Mouse (Mus musculus) gastrocnemius, postnatal 4 days (tissue): Measurements from ENCODE around the gene Ergic1. TPM values are rescaled to one million over a fixed set of nuclear protein-coding genes. Genes with fewer than 3 reads are reported as not detected.

Experiments
- DNase-seq, 2 experiments: peaks; one replicate each; pipeline ENCODE4 v3.0.0; 2021 to 2022; ENCODE audit warnings: low spot score in 2 of 2, mixed read lengths in 2 of 2
- total RNA-seq, 2 experiments: library from RNA; stranded (reverse); gene quantifications; 2 replicates each; pipeline ENCODE4 v1.2.3; 2021

Ergic1 gene
- total RNA-seq, 2 experiments from 2014 or later = 150 to 167 TPM

DNA sequence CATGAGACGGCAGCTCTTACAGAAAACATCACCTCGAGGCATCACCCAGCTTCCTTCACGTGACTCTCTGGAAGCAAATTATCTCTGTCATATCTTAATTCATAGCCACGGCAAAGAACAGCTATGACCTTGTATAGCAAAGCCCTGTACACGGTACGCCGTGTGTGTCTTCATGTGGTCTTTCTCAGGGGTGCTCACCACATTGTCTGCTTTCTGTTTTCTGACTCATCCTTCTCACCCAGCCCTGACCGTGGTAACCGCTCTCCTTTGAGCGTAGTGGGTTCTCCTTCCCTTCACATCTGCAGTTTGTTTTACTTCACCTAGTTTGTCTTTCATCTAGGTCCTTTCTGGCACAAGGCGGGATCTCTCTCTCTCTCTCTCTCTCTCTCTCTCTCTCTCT lies 11.0 kb downstream of the Ergic1 start:
- DNase-seq = no peak

DNA sequence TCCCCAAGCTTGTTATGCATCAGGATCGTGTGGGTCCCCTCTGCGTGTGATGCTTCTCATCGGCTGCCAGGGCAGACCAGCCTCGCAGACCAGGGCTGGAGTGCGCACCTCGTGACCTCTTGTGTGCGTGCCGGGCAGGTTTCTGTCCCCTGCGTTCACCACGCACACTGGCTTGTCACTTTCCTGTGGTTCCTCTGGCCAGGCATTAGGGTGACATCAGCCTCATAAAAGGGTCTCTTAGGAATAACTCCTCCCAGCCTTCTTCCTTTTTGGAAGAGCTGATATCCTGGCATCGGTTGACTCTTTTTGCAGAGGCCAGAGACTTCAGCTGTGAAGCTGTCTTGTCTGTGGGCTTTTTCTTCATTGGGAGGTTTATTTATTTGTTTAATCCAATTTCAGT lies 12.8 kb downstream of the Ergic1 start:
- DNase-seq = no peak

DNA sequence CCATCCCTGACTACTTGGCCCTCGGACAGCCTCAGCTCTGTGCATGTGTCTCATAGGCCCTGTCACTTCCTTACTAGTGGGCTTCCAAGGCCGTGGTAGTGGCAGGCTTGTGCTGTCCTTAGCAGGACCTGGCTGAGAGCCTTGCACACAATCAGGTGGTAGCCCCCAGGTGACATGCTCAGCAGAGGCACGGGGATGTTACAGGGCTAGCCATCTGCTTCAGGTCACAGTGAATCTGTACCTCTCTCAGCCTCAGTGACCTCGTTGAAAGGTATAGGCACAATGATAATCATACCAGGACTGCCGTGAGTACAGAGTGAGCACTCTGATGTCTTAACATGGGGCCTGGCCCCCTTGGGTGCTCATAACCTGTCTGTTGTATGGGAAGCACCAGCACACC lies 13.4 kb downstream of the Ergic1 start:
- no peak for DNase-seq

DNA sequence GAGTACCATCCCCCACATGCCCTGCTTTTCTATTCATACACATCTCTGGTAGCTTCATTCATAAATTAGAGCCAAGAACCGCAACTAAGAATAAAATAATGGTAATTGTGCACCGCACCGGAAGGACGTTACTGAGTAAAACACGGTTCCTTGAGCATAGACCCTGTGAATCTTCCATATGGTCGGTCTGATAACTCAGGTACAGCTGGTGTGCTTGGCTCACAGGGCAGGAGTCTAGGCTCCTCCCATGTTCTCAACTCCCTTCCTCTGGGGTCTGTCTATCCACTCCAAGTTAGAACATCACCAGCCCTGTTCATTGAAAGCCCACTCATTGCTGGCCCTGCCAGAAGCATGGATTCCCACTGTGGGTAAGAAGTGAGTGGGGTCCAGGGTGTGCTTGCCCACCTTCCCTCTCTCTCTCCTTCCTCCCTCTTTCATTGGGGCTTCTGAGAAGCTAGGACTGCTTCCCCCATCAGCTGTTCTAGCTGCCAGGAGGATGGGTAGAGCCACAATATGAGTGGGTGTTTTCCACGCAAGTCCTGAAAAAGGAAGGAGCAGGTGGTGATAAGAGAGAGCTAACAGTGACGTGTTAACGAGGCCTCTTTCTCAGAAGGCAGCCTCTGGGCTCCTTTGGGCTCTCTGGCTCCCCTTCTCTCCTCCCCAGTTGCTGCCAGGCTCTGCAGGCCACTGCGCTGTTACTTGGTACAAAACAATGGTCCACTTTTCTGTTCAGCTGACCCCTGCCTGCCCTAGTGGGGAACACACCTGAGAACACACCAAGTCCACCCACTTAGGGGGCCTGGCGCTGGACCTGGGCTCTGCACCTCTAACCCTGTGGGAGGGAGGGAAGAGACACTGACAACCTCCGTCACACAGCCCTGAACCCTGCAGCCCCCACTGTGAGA lies 14.7 kb downstream of the Ergic1 start:
- no peak for DNase-seq

DNA sequence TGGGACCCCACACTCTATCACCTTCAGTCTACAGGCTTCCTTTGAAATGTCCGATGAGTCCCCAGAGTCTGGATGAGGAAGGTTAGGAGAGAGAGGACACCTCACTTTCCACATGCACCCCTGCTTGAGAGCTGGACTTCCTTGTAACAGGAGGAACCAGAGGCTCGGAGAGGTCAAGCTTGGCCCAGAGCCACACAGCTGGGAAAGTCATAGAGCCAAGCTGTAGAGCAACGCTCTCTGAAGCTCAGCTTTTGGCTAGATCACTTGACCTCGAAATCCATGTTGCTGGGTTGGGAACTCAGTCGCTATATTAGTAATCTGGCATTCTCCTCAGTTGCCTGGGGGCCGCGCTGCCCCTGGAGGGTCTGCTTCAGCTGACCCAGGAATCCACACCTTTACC lies 15.5 kb downstream of the Ergic1 start:
- peak; percentile 57 to 84 for DNase-seq

DNA sequence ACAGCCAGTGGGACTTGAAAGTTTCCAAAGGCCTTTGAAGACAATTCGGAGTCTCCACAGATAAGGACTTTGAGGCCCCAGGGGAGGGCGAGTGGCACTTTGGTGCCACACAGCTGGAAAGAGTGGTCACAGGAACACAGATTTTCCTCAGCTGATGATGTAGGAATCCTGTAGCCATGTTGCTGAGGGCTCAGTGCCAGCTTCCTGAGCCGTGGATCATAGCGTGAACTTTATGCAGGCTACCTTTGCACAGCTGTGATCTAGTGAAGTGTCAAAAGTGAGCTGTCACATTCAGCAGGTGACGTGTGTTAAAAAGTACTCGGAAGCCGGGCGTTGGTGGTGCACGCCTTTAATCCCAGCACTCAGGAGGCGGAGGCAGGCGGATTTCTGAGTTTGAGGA lies 16.0 kb downstream of the Ergic1 start:
- no peak for DNase-seq

DNA sequence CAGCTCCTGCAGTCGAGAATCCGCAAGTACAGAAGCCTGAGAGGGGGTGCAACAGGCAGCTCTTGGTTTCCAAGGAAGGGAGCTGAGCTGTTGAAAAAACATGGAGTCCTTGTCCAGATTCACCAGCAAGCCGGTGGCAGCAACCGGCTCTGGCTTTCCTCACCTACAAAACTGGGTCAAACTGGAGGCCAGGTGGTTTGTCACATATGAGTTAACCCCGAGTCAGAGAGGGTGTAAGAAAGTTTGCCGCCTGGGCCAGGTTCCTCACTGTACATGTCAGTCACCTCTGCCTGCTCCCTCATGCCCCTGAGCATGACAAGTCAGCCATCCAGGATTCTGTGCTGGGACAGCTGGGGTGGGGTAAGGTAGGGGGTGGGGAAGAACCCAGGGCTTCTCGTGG lies 16.9 kb downstream of the Ergic1 start:
- DNase-seq = no peak

DNA sequence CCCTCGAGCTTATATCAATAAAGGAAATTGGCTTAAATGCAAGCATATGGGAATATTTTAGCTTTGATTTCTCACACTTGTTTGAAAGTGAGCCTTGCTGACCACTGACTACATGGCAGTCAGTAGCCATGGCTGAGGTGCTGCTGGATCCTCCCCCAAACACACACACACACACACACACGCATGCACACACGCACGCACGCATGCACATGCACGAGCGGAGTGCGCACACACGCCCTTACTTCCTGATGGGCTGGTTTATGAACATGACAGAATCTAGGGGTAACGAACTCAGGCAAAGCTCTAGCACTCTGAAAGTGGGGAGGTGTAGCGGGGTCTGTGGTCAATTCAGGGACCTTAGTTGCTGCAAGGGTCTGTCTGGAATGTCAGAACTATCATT lies 17.5 kb downstream of the Ergic1 start:
- no peak for DNase-seq

DNA sequence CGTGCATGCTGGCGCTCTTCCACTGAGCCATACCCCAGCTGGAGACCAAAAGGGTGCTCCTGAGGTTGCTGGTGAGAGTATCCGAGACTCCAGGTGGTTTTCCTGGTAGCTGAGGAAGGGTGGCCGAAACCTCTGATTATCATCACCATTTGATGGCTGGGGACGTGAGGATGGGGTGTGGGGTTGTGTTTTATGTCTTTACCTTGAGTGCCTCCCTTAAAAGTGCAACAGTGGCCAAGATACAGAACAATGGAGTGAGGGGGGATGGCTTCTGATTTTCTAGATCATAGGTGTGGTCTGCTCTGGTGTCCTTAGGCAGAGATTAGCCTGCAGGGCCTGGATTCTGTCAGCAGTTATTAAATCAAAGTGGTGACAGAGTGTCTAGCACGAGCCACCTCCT lies 18.1 kb downstream of the Ergic1 start:
- no peak for DNase-seq

DNA sequence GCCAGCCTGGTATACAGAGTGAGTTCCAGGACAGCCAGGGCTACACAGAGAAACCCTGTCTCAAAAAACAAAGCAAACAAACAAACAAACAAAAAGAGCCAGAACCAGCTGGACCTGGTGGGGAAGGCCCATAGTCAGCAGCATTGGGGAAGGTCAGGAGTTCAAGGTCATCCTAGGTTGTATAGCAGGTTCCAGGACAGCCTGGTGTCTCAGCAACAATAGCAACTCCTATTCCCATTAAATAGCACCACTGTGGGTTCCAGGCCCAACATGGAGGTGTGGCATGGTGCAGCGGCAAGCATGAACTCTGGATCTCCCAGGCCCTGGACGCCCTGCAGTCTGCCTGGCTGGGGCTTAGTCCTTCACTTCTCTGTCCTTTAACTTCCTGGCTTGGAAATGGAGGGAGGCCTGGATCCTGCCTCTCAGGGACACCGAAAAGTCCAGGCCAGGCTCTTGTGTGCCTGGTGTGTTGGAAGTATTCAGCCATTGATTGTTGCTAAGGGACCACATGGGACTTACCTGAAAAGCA lies 19.6 kb downstream of the Ergic1 start:
- no peak for DNase-seq

DNA sequence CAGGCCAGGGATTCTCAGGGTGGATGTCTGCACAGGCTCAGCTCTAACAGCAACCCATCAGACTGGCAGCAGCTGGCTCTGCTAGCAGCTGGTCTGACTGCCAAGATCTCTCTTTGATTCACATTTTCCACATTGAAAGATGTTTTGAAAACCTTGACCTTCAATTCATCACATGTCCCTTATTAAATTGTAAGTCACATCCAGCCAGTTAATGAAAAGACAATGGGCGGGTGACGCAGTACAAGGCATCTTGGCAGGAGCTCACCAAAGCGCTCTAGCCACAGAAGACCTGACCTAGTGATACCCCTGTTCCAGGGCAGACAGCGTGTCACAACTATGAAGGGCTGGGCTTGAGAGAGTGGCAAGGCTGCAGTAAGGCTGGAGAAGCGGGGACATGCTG lies 21.0 kb downstream of the Ergic1 start:
- DNase-seq = peak in 1 of 2 experiments; percentile 36

DNA sequence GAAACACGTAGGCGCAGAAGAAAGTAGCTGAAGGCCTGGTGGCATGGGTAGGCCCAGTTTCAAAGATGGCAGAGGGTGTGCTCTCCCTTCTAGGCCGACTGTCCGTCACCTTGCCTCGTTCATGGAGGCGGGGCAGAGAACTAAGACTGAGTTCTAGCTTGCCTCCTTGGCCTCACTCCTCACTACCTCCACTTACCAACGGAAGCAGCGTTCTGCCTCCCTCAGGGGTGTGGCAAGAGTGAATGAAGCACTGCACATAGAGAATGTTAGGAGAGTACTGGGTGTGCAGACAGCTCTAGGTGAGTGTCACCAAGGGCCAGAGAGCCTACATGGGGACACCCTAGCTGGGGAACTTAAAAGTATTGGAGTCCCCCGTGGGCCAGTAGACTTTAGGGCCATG lies 21.8 kb downstream of the Ergic1 start:
- DNase-seq = no peak

DNA sequence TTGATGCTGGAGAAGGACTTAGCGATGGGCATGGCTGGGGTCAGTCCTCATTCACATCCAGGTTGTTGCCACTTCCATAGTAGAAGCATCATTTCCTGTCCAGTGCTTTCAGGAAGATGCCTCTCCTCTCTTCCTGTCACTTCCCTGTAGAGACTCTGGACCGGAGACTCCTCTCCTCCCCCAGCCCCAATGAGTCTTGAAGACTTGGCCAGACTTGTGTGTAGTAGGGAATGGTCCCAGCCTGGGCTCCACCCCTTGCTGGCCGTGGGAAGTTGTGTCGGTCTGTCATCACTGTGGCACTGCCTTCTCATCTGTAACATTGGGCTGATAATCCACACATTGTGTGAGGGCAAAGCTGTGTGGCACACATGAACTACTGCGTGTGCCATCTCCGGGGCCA lies 22.3 kb downstream of the Ergic1 start:
- DNase-seq = no peak

DNA sequence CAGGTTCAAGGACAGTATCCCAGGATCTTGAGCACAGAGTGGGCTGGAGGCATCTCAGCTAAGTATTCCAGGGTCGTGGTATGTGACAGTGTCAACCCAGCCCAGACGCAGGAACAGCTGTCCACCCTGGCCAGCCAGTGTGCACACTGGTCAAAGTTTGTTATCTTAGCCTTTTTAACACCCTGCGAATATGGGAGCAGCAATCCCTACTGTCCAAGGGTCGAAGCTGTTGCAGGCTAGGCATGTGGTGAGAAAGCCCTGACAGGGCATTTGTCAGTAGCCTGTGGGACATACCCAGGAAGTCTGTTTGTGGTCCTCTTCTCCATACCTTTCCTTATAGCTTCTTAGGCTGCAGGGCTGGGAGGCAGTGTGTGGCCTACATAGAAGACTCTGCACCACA lies 22.8 kb downstream of the Ergic1 start:
- no peak for DNase-seq

DNA sequence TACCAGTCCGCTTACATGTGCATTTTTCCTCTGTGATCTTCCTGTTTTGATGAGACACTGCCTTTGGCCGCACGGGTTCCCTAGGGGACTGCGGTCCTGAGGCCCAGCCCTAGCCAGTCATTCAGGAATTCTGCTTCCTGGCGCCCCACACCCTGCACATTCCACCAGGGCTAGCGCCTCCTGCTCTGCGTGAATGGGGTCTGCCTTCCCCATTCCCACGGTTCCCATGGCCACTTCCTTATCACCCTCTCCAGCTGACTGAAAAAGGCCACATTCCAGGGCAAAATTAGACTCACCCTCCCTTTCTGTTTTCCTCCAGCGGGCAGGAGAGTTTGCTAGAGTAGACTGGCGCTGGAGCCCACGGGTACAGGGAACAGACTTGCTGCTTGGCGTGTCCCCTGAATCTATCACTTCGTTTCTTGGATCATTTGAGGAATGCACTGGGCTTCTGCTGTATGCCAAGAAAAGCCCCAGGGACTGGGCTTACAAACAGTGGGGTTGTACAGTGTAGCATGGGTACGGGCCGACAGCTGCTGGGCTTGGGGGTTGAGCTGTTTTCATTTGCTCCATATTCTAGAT lies 23.4 kb downstream of the Ergic1 start:
- DNase-seq = peak; percentile 68 to 85

DNA sequence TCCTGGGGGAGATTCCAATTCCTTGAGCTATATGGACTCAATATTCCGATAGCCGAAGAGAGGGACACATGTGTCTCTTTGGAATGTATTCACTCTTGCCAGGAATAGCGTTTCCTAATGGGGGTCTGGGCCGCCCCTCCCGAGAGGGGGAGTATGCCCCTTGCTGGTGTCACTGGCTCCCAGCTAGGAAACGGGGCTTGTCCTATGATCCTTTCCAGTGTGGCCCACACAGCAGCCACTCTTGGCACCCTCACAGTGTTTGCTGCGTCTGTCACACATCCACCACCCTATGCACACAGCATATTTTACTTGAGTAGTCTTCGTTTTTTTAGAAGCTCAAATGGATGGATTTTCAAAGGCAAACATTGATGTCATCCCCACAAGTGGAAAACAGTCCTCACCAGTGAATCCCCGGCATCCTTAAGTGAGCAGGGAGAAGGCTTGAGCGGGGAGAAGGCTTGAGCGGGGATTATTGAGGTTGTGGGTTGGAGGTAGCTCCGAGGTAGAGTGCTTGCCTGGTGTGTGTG lies 26.7 kb downstream of the Ergic1 start:
- no peak for DNase-seq

DNA sequence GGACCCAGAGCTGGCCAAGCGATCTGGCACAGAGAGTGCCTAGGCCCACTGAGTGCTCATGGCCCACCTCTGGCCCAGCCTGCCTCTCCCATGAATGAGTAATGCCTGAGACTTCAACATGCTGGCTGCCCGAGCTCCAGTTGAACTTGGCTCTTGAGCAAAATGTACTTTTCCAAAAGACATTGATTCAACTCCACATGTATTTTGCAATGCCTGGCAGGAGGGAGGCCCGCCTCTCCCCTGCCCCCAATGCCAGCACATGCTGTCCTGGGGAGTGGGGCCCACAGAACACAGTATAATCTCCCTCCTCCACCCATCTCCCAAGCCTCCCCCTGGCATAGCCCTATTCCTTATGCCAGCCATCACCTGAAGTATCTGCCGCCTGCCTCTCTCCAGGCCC lies 31.2 kb downstream of the Ergic1 start:
- no peak for DNase-seq

DNA sequence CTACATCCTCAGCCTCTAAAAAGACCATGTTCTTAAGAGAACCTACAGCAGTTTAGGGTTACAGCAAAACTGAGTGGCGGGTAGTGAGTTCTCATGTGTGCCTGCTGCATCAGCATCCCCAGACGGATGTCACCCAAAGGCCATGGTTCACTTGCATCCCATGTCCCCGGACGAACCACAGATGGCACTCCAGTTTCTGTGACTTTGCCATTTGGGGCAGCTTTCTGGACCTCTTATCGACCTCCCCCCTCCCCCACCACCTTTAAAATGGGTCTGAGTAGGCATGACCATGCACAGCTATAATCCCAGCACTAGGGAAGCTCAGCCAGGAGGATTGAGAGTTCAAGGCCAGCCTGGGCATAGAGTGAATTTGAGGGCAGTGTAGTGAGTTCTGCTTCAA lies 31.9 kb downstream of the Ergic1 start:
- DNase-seq = no peak

DNA sequence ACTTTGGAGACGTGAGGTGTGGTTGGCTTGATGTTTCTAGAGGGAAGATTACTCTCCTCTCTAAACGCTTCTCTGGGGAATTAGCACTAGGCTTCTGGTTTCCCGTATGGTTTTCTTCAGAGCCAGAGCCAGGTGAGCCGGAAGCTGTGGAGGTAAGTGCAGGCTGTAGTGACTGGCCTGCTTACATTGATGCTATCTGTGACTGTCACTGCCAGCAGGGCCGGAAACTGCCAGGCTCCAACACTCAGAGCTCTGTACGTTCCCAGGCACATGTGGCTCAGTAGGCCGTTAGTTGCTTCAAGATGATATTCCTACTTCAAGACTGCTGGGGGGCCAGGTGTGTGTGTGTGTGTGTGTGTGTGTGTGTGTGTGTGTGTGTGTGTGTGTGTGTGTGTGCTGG lies 32.9 kb downstream of the Ergic1 start:
- no peak for DNase-seq

DNA sequence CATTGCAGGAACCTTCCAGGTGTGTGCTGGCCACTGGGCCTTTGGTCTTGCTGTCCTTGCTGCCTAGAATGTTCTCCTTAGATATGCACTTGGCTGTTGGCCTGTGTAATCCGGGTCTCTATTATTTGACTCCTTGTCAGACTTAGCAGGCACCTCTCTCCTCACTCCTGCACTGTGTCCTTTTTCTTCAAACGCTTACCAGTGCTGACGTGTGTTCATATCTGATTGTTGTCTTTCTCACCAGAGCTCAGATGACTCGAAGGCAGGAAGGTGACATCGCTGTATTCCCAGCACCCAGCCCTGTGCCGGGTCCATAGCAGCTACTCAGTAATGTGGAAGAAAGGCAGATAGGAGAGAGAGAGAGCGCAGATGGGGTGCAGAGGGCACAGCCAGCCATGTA lies 33.7 kb downstream of the Ergic1 start:
- DNase-seq = no peak

DNA sequence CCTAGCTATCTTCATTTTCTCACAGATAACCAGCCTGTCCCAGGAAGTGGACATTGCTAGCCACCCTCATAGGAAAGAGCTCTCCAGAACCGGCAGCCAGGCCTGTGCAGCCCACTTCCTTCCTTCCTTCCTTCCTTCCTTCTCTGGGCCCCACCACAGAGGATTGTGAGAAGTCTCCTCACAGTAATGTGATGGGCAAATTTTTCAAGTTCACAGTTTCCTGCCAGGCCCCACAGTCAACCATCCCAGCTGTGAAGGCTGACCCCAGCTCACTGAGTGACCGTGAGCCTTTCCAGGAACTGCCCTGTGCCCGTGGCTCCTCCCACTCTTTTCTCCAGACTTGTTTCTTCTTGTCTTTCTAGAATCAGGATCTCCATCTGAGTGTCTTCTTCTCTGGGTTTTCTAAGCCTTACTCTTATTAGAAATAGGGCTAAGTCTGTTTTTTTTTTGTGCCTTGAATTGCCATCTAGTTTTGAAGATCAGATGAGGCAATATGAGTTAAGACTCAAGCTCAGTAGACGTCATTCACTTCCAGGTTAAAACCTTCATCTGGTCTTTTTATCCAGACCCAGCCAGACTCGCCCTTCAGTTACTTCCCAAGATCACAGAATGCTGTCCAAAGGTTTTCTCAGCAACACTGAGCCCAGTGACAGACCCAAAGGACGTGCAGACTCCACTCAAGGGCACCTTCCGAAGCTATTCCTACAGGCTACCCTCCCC lies 34.3 kb downstream of the Ergic1 start:
- no peak for DNase-seq

DNA sequence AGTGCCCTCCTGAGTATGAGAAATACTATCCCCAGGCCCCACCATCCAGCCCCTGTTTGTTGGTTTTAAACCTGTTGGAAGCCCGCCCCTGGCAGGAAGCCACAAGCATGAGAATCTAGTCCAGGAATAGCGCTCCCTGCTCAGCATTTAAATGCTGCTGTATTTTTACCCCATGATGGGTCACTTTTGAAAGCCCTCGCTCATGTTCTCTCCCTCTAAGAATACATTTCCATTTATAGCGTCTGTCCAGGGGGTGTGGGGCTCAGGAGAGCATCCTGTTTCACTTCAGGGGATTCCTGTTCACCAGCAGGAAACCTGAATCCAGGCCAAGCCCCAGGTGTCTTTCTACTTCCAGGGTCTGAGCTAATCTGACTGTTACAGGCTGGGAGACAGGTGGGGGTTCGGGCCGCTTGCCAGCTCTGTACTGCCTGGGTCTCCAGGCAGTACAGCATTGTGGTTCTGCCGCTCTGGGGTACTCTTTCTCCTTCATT lies 34.9 kb downstream of the Ergic1 start:
- peak in 1 of 2 experiments; percentile 74 for DNase-seq
